In genomic region chr9:56847523-56847922, GRCm38 (mm10) we compare ENCODE assay signal across 8 mouse cellular contexts. TPM values are rescaled to one million over a fixed set of nuclear protein-coding genes. Genes with fewer than 3 reads are reported as not detected.
DNase-seq lines count a peak whose midpoint lies in the region; ATAC-seq and TF ChIP-seq lines count a peak whose summit lies in the region.

No protein-coding gene starts in this region.

- TF ChIP-seq CTCF in heart, postnatal 0 days (IDR thresholded peaks at IDR 0.05; ENCODE audit: low read depth) = peak; percentile 85

- H3K4me1 ChIP-seq in heart, postnatal 0 days (ENCODE audit: control insufficient read depth, insufficient read depth) = peaks cover 19% of the 10 kb centered on the region
- H3K4me1 ChIP-seq in midbrain, embryonic 12.5 days = peaks cover 14% of the 10 kb centered on the region

- WGBS in heart, postnatal 0 days = 17% methylated on average over 3 of the region's 3 CpGs
- 16% methylated on average over 3 of the region's 3 CpGs for WGBS in midbrain, embryonic 12.5 days

- DNase-seq in heart, postnatal 0 days (ENCODE audit: low spot score) = peak; percentile 73
- no peak for DNase-seq in heart, adult 9 months (ENCODE audit: low spot score in 2 of 2)
- peak; percentile 78 for DNase-seq in adrenal gland, postnatal 10 days
- DNase-seq in embryo, embryonic 11 days = peak; percentile 82
- DNase-seq in heart, postnatal 10 days = peak; percentile 74 to 82
- DNase-seq in layer of hippocampus, postnatal 14 days (ENCODE audit: low spot score in 2 of 2) = peak; percentile 78 to 82
- peak; percentile 9 to 11 for DNase-seq in spleen, postnatal 36 days (ENCODE audit: low spot score in 2 of 2)

- H3K4me2 ChIP-seq in heart, postnatal 0 days (ENCODE audit: low read depth, low read length) = no peak overlapping the region
- H3K4me2 ChIP-seq in midbrain, embryonic 12.5 days (replicated peaks) = no peak overlapping the region

- TF ChIP-seq EP300 in heart, postnatal 0 days (IDR thresholded peaks at IDR 0.05; ENCODE audit: low read depth) = no peak

- ATAC-seq in heart, postnatal 0 days (ENCODE audit: insufficient read depth, low read depth) = 0 out of 2 replicates have a peak, but pooled peaks have one; percentile 21
- ATAC-seq in midbrain, embryonic 12.5 days (ENCODE audit: low FRiP score, low read depth) = 0 out of 2 replicates have a peak, but pooled peaks have one; percentile 47

- H3K27me3 ChIP-seq in heart, postnatal 0 days (ENCODE audit: control insufficient read depth, insufficient read depth, low read length) = peaks cover 6% of the 10 kb centered on the region; the same call in 1 of the 2 replicates
- peaks cover 13% of the 10 kb centered on the region for H3K27me3 ChIP-seq in midbrain, embryonic 12.5 days

- no peak overlapping the region for H3K4me3 ChIP-seq in heart, postnatal 0 days (ENCODE audit: low read depth, low read length)
- H3K4me3 ChIP-seq in midbrain, embryonic 12.5 days = no peak overlapping the region

- intact Hi-C loops in heart, postnatal 10 days (cut with DNase I) = no loop called here

- H3K9me3 ChIP-seq in heart, postnatal 0 days (replicated peaks; ENCODE audit: control insufficient read depth, low read length) = no peaks in the 10 kb centered on the region
- no peaks in the 10 kb centered on the region for H3K9me3 ChIP-seq in midbrain, embryonic 12.5 days

- no peak overlapping the region for H3K27ac ChIP-seq in heart, postnatal 0 days (ENCODE audit: low read depth)
- no peak overlapping the region for H3K27ac ChIP-seq in midbrain, embryonic 12.5 days (replicated peaks)

- no peak overlapping the region for H3K9ac ChIP-seq in heart, postnatal 0 days (replicated peaks; ENCODE audit: low read depth, low read length)
- H3K9ac ChIP-seq in midbrain, embryonic 12.5 days (replicated peaks) = no peak overlapping the region

- no peaks in the 10 kb centered on the region for H3K36me3 ChIP-seq in heart, postnatal 0 days (replicated peaks; ENCODE audit: control insufficient read depth, insufficient read depth, low read length)
- H3K36me3 ChIP-seq in midbrain, embryonic 12.5 days = no peaks in the 10 kb centered on the region

RNA-seq across cellular contexts. Expression of gene Odf3l1, which starts 17.0 kb away (rescaled TPM):
- total RNA-seq in heart, postnatal 0 days (2014; rRNA removed; ENCODE audit: low replicate concordance) = not detected in 2 replicates
- polyA plus RNA-seq in heart, postnatal 0 days (2015; fragmentation: Nextera tagmentation; extraction: Ambion mirVana) = 0.12 and 0.36 TPM in 2 replicates
- 1 to 10 TPM; 2.0 to 3.2 TPM for total RNA-seq in adrenal gland, postnatal 10 days (2021)
- total RNA-seq in heart, postnatal 10 days (2021) = under 1 TPM in 1 of 2 experiments, not detected in 1; 0.32 TPM
- total RNA-seq in layer of hippocampus, postnatal 14 days (2021) = not detected
- not detected in 2 replicates for polyA plus RNA-seq in midbrain, embryonic 12.5 days (2016; fragmentation: Nextera tagmentation; extraction: Ambion mirVana)

RNA-seq across cellular contexts. Expression of gene Cspg4, which starts 17.3 kb away (rescaled TPM):
- 62.4 and 93.5 TPM in 2 replicates for total RNA-seq in heart, postnatal 0 days (2014; rRNA removed; ENCODE audit: low replicate concordance)
- 14.4 and 17.4 TPM in 2 replicates for polyA plus RNA-seq in heart, postnatal 0 days (2015; fragmentation: Nextera tagmentation; extraction: Ambion mirVana)
- total RNA-seq in adrenal gland, postnatal 10 days (2021) = 10 to 100 TPM; 14.8 to 20.7 TPM
- 10 to 100 TPM; 42.6 to 43.4 TPM for total RNA-seq in heart, postnatal 10 days (2021)
- total RNA-seq in layer of hippocampus, postnatal 14 days (2021) = 10 to 100 TPM; 33.0 to 36.4 TPM
- polyA plus RNA-seq in midbrain, embryonic 12.5 days (2016; fragmentation: Nextera tagmentation; extraction: Ambion mirVana) = 3.5 and 4.0 TPM in 2 replicates

RNA-seq across cellular contexts. Expression of gene Lingo1, which starts 51.3 kb away (rescaled TPM):
- total RNA-seq in heart, postnatal 0 days (2014; rRNA removed; ENCODE audit: low replicate concordance) = 0.93 and 2.4 TPM in 2 replicates
- 0.66 and 1.1 TPM in 2 replicates for polyA plus RNA-seq in heart, postnatal 0 days (2015; fragmentation: Nextera tagmentation; extraction: Ambion mirVana)
- 1 to 10 TPM; 2.6 to 5.1 TPM for total RNA-seq in adrenal gland, postnatal 10 days (2021)
- total RNA-seq in heart, postnatal 10 days (2021) = 1 to 10 TPM; 2.1 to 2.3 TPM
- 100 to 1,000 TPM; 293 to 311 TPM for total RNA-seq in layer of hippocampus, postnatal 14 days (2021)
- polyA plus RNA-seq in midbrain, embryonic 12.5 days (2016; fragmentation: Nextera tagmentation; extraction: Ambion mirVana) = 19.6 and 21.0 TPM in 2 replicates

Comparison
In these comparisons a context has a peak if more than half of its experiments do, and no peak if none do; other contexts are left out.
1. DNase-seq: peak in heart, postnatal 0 days (single experiment), adrenal gland, postnatal 10 days (single experiment), embryo, embryonic 11 days (single experiment), heart, postnatal 10 days (2 of 2), layer of hippocampus, postnatal 14 days (2 of 2) and spleen, postnatal 36 days (2 of 2); none in heart, adult 9 months (0 of 2).
2. RNA of gene Lingo1, which starts 51.3 kb away (total RNA-seq): 293 to 311 TPM in layer of hippocampus, postnatal 14 days; 2.6 to 5.1 TPM in adrenal gland, postnatal 10 days, 0.93 to 2.4 TPM in heart, postnatal 0 days and 2.1 to 2.3 TPM in heart, postnatal 10 days; every median in the first group is over 10 times any median in the second.